Mouse (Mus musculus) CD4-positive, CD25-positive, alpha-beta regulatory T cell, adult 4 months (primary cell): ENCODE measurements around the gene Hoxd8. TPM values are rescaled to one million over a fixed set of nuclear protein-coding genes. Genes with fewer than 3 reads are reported as not detected.

ENCODE experiments used
- ATAC-seq: one replicate; pipeline ENCODE4 v1.8.0; 2017
- polyA plus RNA-seq, 2 experiments: library from polyadenylated mRNA; unstranded; fragments of 100-300 nt; shearing (Covaris generic); gene quantifications; one replicate each; pipeline ENCODE4 v1.2.1; 2017

Hoxd8 gene
- polyA plus RNA-seq, 2 experiments from 2014 or later, result not detected

- ATAC-seq, result no peak
These were observed 48.7 kb downstream of the Hoxd8 start for GRCm38 (mm10) chr2:74753175-74753523.

GRCm38 (mm10) chr2:74753711-74754110 lies 49.3 kb downstream of the Hoxd8 start:
- ATAC-seq, result no peak

Other genes starting within 250 kb of the Hoxd8 start
- gene Lnpk, start 125.2 kb upstream of the Hoxd8 start, polyA plus RNA-seq, result 10 to 100 TPM; 26.9 to 29.3 TPM
- gene Evx2, start 45.1 kb upstream of the Hoxd8 start, polyA plus RNA-seq, result not detected
- gene Hoxd13, start 36.3 kb upstream of the Hoxd8 start, polyA plus RNA-seq, result not detected
- gene Hoxd12, start 29.6 kb upstream of the Hoxd8 start, polyA plus RNA-seq, result not detected
- gene Hoxd11, start 25.1 kb upstream of the Hoxd8 start, polyA plus RNA-seq, result not detected
- gene Hoxd10, start 12.7 kb upstream of the Hoxd8 start, polyA plus RNA-seq, result not detected
- gene Hoxd9, start 6.9 kb upstream of the Hoxd8 start, polyA plus RNA-seq, result not detected
- gene Hoxd3, start 7.3 kb downstream of the Hoxd8 start, polyA plus RNA-seq, result not detected
- not detected for gene Hoxd4, start 7.3 kb downstream of the Hoxd8 start, polyA plus RNA-seq
- gene Gm28230, start 22.1 kb downstream of the Hoxd8 start, polyA plus RNA-seq, result not detected
- not detected for gene Hoxd1, start 58.4 kb downstream of the Hoxd8 start, polyA plus RNA-seq
- 10 to 100 TPM; 12.1 to 16.8 TPM for gene Mtx2, start 121.2 kb downstream of the Hoxd8 start, polyA plus RNA-seq